Mouse (Mus musculus) heart, embryonic 16.5 days (tissue): ENCODE data around the gene Calm3. TPM values are rescaled to one million over a fixed set of nuclear protein-coding genes. Genes with fewer than 3 reads are reported as not detected.

Source experiments
- ATAC-seq: fragments of 200-750 bp; cut with Nextera tagmentation; replicated peaks from 2 replicates; pipeline ENCODE4 v1.8.0; 2017; ENCODE audit warnings: moderate number of reproducible peaks; ENCODE audit not compliant: insufficient read depth, low FRiP score; ENCODE audit errors: extremely low read depth
- H3K27ac ChIP-seq: fragments of 300-500 bp; sonication (generic); 2 replicates; pipeline ENCODE4 v1.5.1; 2014; ENCODE audit warnings: mild to moderate bottlenecking, low read length, control low read depth, moderate library complexity
- H3K27me3 ChIP-seq: fragments of 300-500 bp; sonication (generic); 2 replicates; pipeline ENCODE4 v1.6.1; 2014; ENCODE audit warnings: low read length, mixed read lengths; ENCODE audit not compliant: control insufficient read depth, insufficient read depth
- H3K36me3 ChIP-seq: fragments of 300-500 bp; sonication (generic); 2 replicates; pipeline ENCODE4 v1.6.1; 2014; ENCODE audit not compliant: control insufficient read depth, insufficient read depth
- H3K4me1 ChIP-seq: fragments of 300-500 bp; sonication (generic); 2 replicates; pipeline ENCODE4 v1.6.1; 2014; ENCODE audit warnings: low read length, mixed read lengths; ENCODE audit not compliant: control insufficient read depth, insufficient read depth
- H3K4me2 ChIP-seq: fragments of 300-500 bp; sonication (generic); 2 replicates; pipeline ENCODE4 v1.6.1; 2014; ENCODE audit warnings: low read depth, mild to moderate bottlenecking, control low read depth, low read length
- H3K4me3 ChIP-seq: fragments of 300-500 bp; sonication (generic); 2 replicates; pipeline ENCODE4 v1.5.1; 2014; ENCODE audit warnings: mild to moderate bottlenecking, control low read depth, low read length
- H3K9ac ChIP-seq: fragments of 300-500 bp; sonication (generic); 2 replicates; pipeline ENCODE4 v1.6.1; 2014; ENCODE audit warnings: low read length, control low read depth
- H3K9me3 ChIP-seq: fragments of 300-500 bp; sonication (generic); replicated peaks from 2 replicates; pipeline ENCODE4 v1.6.1; 2016; ENCODE audit warnings: low read length; ENCODE audit not compliant: control insufficient read depth
- WGBS: fragments of 180-500 bp; shearing (Covaris S2); extraction: QIAGEN DNeasy Blood & Tissue Kit; methylation state at CpG from one replicate; pipeline ENCODE4 v1.1.7; 2014; 5-methylcytosine and 5-hydroxymethylcytosine counted together
- polyA plus RNA-seq: library from polyadenylated mRNA; unstranded; fragments of >200 nt; fragmentation: Nextera tagmentation; extraction: Ambion mirVana; gene quantifications from 2 replicates; pipeline ENCODE4 v1.2.1, GENCODE M21; 2015

Gene Calm3
- polyA plus RNA-seq, 1 experiment from 2014 or later: 128 TPM

- no peaks in the 10 kb centered on the region for H3K9me3 ChIP-seq
- H3K9ac ChIP-seq: no peak overlapping the region
- no peak for ATAC-seq
- WGBS: 34% methylated on average over 2 of the region's 2 CpGs
- no peaks in the 10 kb centered on the region for H3K36me3 ChIP-seq
- no peaks in the 10 kb centered on the region; the same call in 1 of the 2 replicates for H3K4me1 ChIP-seq
- H3K27ac ChIP-seq: no peak overlapping the region
- no peak overlapping the region for H3K4me2 ChIP-seq
- no peak overlapping the region for H3K4me3 ChIP-seq
- H3K27me3 ChIP-seq: no peaks in the 10 kb centered on the region
Measured at GRCm38 (mm10) chr7:16928341-16928740, 4.4 kb upstream of the Calm3 start.

GRCm38 (mm10) chr7:16923283-16924036 is 454 bp downstream of the Calm3 start:
- under 1% methylated on average over 51 of the region's 57 CpGs for WGBS
- Histone ChIP-seq H3K9ac (peak overlapping the region; percentile 95), H3K36me3 (peaks cover 4% of the 10 kb centered on the region), H3K27ac (peak overlapping the region; percentile 96), H3K4me2 (peak overlapping the region; percentile 96), H3K4me1 (peaks cover 35% of the 10 kb centered on the region), H3K4me3 (peak overlapping the region; percentile 76), H3K27me3 (no peaks in the 10 kb centered on the region), H3K9me3 (no peaks in the 10 kb centered on the region)
- ATAC-seq: peak; percentile 0; the same call in 1 of the 2 replicates

- no peaks in the 10 kb centered on the region for H3K9me3 ChIP-seq
- H3K4me3 ChIP-seq: peak overlapping the region; percentile 76
- H3K4me2 ChIP-seq: peak overlapping the region; percentile 96
- WGBS: 42% methylated on average over 10 of the region's 10 CpGs
- H3K36me3 ChIP-seq: peaks cover 12% of the 10 kb centered on the region
- H3K27me3 ChIP-seq: no peaks in the 10 kb centered on the region
- H3K4me1 ChIP-seq: peaks cover 35% of the 10 kb centered on the region
- peak overlapping the region; percentile 96 for H3K27ac ChIP-seq
- H3K9ac ChIP-seq: peak overlapping the region; percentile 95
- no peak for ATAC-seq
Measured at GRCm38 (mm10) chr7:16922360-16922973, 1.4 kb downstream of the Calm3 start.

GRCm38 (mm10) chr7:16921881-16922335 is 2.0 kb downstream of the Calm3 start:
- ATAC-seq: no peak
- WGBS: 45% methylated on average over 6 of the region's 6 CpGs
- Histone ChIP-seq H3K27me3 (no peaks in the 10 kb centered on the region), H3K27ac (peak overlapping the region; percentile 63), H3K4me1 (peaks cover 37% of the 10 kb centered on the region), H3K36me3 (peaks cover 17% of the 10 kb centered on the region), H3K4me3 (peak overlapping the region; percentile 76), H3K4me2 (peak overlapping the region; percentile 96), H3K9ac (peak overlapping the region; percentile 95), H3K9me3 (no peaks in the 10 kb centered on the region)

- no peak for ATAC-seq
- H3K9me3 ChIP-seq: no peaks in the 10 kb centered on the region
- peaks cover 45% of the 10 kb centered on the region for H3K4me1 ChIP-seq
- H3K36me3 ChIP-seq: peaks cover 25% of the 10 kb centered on the region
- peak overlapping the region; percentile 76 for H3K4me3 ChIP-seq
- H3K27ac ChIP-seq: peak overlapping the region; percentile 63
- peak overlapping the region; percentile 95 for H3K9ac ChIP-seq
- peak overlapping the region; percentile 96 for H3K4me2 ChIP-seq
- 52% methylated on average over 21 of the region's 21 CpGs for WGBS
- no peaks in the 10 kb centered on the region for H3K27me3 ChIP-seq
Measured at GRCm38 (mm10) chr7:16920818-16921791, 2.8 kb downstream of the Calm3 start.

- 83% methylated on average over 7 of the region's 7 CpGs for WGBS
- Histone ChIP-seq H3K36me3 (peaks cover 33% of the 10 kb centered on the region), H3K9me3 (no peaks in the 10 kb centered on the region), H3K4me1 (peaks cover 45% of the 10 kb centered on the region), H3K27me3 (no peaks in the 10 kb centered on the region), H3K4me2 (no peak overlapping the region), H3K4me3 (no peak overlapping the region), H3K9ac (no peak overlapping the region), H3K27ac (no peak overlapping the region)
- no peak for ATAC-seq
Measured at GRCm38 (mm10) chr7:16920150-16920579, 3.7 kb downstream of the Calm3 start.

GRCm38 (mm10) chr7:16919395-16920149 is 4.3 kb downstream of the Calm3 start:
- Histone ChIP-seq H3K4me2 (no peak overlapping the region), H3K36me3 (peaks cover 39% of the 10 kb centered on the region), H3K27ac (0 out of 2 replicates have a peak overlapping the region, but pooled peaks have one; percentile 25), H3K9me3 (no peaks in the 10 kb centered on the region), H3K4me3 (no peak overlapping the region), H3K9ac (peak overlapping the region; percentile 37; the same call in 1 of the 2 replicates), H3K27me3 (no peaks in the 10 kb centered on the region), H3K4me1 (peaks cover 45% of the 10 kb centered on the region)
- WGBS: 77% methylated on average over 13 of the region's 13 CpGs
- no peak for ATAC-seq

GRCm38 (mm10) chr7:16918670-16919069 is 5.2 kb downstream of the Calm3 start:
- Histone ChIP-seq H3K9me3 (no peaks in the 10 kb centered on the region), H3K4me1 (peaks cover 45% of the 10 kb centered on the region), H3K4me2 (no peak overlapping the region), H3K27me3 (no peaks in the 10 kb centered on the region), H3K27ac (no peak overlapping the region), H3K9ac (no peak overlapping the region), H3K4me3 (no peak overlapping the region), H3K36me3 (peaks cover 44% of the 10 kb centered on the region)
- 79% methylated on average over 3 of the region's 3 CpGs for WGBS
- ATAC-seq: no peak
